Mouse (Mus musculus) small intestine, adult 2 months (tissue): ENCODE measurements at regions not wholly inside any gene's neighbourhood (a gene's known extent, or its start where the extent isn't known, plus 50 kb on each side); places are given as distances from the start of the nearest gene placed in this dataset.
A peak's percentile ranks its signal among the peaks of the same experiment; 100 is the strongest.

Source experiments
- H3K27ac ChIP-seq: fragments of 200-500 bp; 2 replicates; pipeline ENCODE4 v1.5.1; 2012; ENCODE audit warnings: low read depth, low read length, control low read depth, inconsistent platforms; ENCODE audit not compliant: insufficient read depth
- H3K27me3 ChIP-seq: fragments of 200-500 bp; 2 replicates; pipeline ENCODE4 v1.6.1; 2012; ENCODE audit warnings: mild to moderate bottlenecking, moderate library complexity, low read length, inconsistent platforms; ENCODE audit not compliant: control insufficient read depth, insufficient read depth
- H3K36me3 ChIP-seq: fragments of 200-500 bp; 2 replicates; pipeline ENCODE4 v1.6.1; 2012; ENCODE audit warnings: mild to moderate bottlenecking, low read length, control low read depth, inconsistent platforms; ENCODE audit not compliant: control insufficient read depth, insufficient read depth
- H3K4me1 ChIP-seq: fragments of 200-500 bp; 2 replicates; pipeline ENCODE4 v1.6.1; 2012; ENCODE audit warnings: low read length, inconsistent platforms, mixed read lengths; ENCODE audit not compliant: control insufficient read depth, insufficient read depth, insufficient read length
- H3K4me3 ChIP-seq: fragments of 200-500 bp; 2 replicates; pipeline ENCODE4 v1.5.1; 2012; ENCODE audit warnings: low read depth, mild to moderate bottlenecking, control low read depth, inconsistent platforms, low read length, moderate library complexity
- CTCF ChIP-seq: fragments of 200-500 bp; IDR thresholded peaks from 2 replicates; pipeline ENCODE4 v1.5.1; 2012; ENCODE audit warnings: low read depth, mild to moderate bottlenecking, control low read depth, inconsistent platforms, low read length, moderate library complexity, mixed read lengths; ENCODE audit not compliant: insufficient replicate concordance, insufficient read length; ENCODE audit errors: extremely low read depth
- POLR2A ChIP-seq: fragments of 200-500 bp; IDR thresholded peaks from 2 replicates; pipeline ENCODE4 v1.6.1; 2012; ENCODE audit warnings: low read depth, mild to moderate bottlenecking, control low read depth, inconsistent platforms, low read length, moderate library complexity
- WGBS: fragments of 180-500 bp; shearing (Covaris S2); methylation state at CpG from one replicate; pipeline ENCODE4 v1.1.7; 2018; 5-methylcytosine and 5-hydroxymethylcytosine counted together

GRCm38 (mm10) chr11:19530652-19531051 is 393.5 kb upstream of the Spred2 start:
- 80% methylated on average over 3 of the region's 3 CpGs for WGBS
- no peak overlapping the region for H3K27ac ChIP-seq
- no peaks in the 10 kb centered on the region for H3K36me3 ChIP-seq
- no peaks in the 10 kb centered on the region for H3K4me1 ChIP-seq
- no peaks in the 10 kb centered on the region for H3K27me3 ChIP-seq
- TF ChIP-seq POLR2A (no peak), CTCF (no peak)
- no peak overlapping the region for H3K4me3 ChIP-seq

- no peaks in the 10 kb centered on the region for H3K27me3 ChIP-seq
- H3K4me3 ChIP-seq: no peak overlapping the region
- TF ChIP-seq POLR2A: no peak
- TF ChIP-seq CTCF: no peak
- WGBS: 57% methylated on average over 20 of the region's 20 CpGs
- H3K36me3 ChIP-seq: no peaks in the 10 kb centered on the region
- no peak overlapping the region for H3K27ac ChIP-seq
- no peaks in the 10 kb centered on the region for H3K4me1 ChIP-seq
Measured at GRCm38 (mm10) chr11:19531255-19532003, 392.7 kb upstream of the Spred2 start.

- Histone ChIP-seq H3K27ac (no peak overlapping the region), H3K36me3 (no peaks in the 10 kb centered on the region), H3K27me3 (no peaks in the 10 kb centered on the region), H3K4me1 (no peaks in the 10 kb centered on the region), H3K4me3 (no peak overlapping the region)
- TF ChIP-seq CTCF (no peak), POLR2A (no peak)
- WGBS: 89% methylated on average over 7 of the region's 7 CpGs
Measured at GRCm38 (mm10) chr11:19532867-19533266, 391.3 kb upstream of the Spred2 start.

- H3K4me3 ChIP-seq: no peak overlapping the region
- TF ChIP-seq POLR2A (no peak), CTCF (0 out of 2 replicates have a peak, but pooled peaks have one; percentile 4)
- no peak overlapping the region for H3K27ac ChIP-seq
- H3K4me1 ChIP-seq: no peaks in the 10 kb centered on the region
- H3K36me3 ChIP-seq: no peaks in the 10 kb centered on the region
- H3K27me3 ChIP-seq: no peaks in the 10 kb centered on the region
- 69% methylated on average over 1 of the region's 1 CpGs for WGBS
Measured at GRCm38 (mm10) chr11:19533701-19534100, 390.5 kb upstream of the Spred2 start.

GRCm38 (mm10) chr11:19535215-19535614 is 389.0 kb upstream of the Spred2 start:
- Histone ChIP-seq H3K27me3 (no peaks in the 10 kb centered on the region), H3K36me3 (no peaks in the 10 kb centered on the region), H3K4me1 (no peaks in the 10 kb centered on the region), H3K4me3 (no peak overlapping the region), H3K27ac (no peak overlapping the region)
- no peak for TF ChIP-seq CTCF
- TF ChIP-seq POLR2A: no peak
- WGBS: 89% methylated on average over 1 of the region's 1 CpGs

GRCm38 (mm10) chr11:19546226-19546625 is 377.9 kb upstream of the Spred2 start:
- Histone ChIP-seq H3K36me3 (no peaks in the 10 kb centered on the region), H3K4me3 (no peak overlapping the region), H3K27me3 (no peaks in the 10 kb centered on the region), H3K27ac (no peak overlapping the region), H3K4me1 (no peaks in the 10 kb centered on the region)
- TF ChIP-seq POLR2A (no peak), CTCF (no peak)
- WGBS: 62% methylated on average over 4 of the region's 4 CpGs

- WGBS: 72% methylated on average over 9 of the region's 9 CpGs
- H3K27ac ChIP-seq: no peak overlapping the region
- H3K4me1 ChIP-seq: no peaks in the 10 kb centered on the region
- TF ChIP-seq POLR2A (no peak), CTCF (no peak)
- H3K36me3 ChIP-seq: no peaks in the 10 kb centered on the region
- H3K27me3 ChIP-seq: no peaks in the 10 kb centered on the region
- no peak overlapping the region for H3K4me3 ChIP-seq
Measured at GRCm38 (mm10) chr11:19554316-19554946, 369.7 kb upstream of the Spred2 start.
